Mouse (Mus musculus): ENCODE data around the gene Hoxa4. TPM values are rescaled to one million over a fixed set of nuclear protein-coding genes. Genes with fewer than 3 reads are reported as not detected.

The Hoxa4 gene
- polyA plus RNA-seq, 1 experiment: 2.4 TPM

DNA sequence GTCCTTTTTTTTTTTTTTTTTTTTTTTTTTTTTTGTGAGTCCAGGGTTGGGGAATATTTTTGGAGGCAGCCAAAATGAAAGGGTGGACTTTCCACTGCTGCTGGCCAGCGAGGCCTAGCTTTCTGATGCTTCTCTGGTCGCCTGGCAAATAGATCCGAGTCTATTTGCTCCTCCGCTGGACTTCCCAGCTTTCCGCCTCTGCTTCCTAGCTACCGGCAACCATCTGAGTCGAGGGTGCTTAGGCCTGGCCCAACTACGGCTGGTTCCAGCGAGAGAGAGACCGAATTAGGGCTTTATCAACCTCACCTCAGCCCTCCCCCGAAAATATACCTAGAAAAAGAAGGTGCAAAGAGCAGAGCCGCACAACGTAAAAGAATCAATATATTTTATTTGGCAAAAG is 31.2 kb upstream of the Hoxa4 start:
- peaks cover 87% of the 10 kb centered on the region for H3K27me3 ChIP-seq (ENCODE audit: control insufficient read depth, insufficient read depth, low read length)
- no peak for TF ChIP-seq POLR2A (IDR thresholded peaks at IDR 0.05; ENCODE audit: low read depth, low read length)
- no peak for TF ChIP-seq CTCF (IDR thresholded peaks at IDR 0.05; ENCODE audit: extremely low read depth, insufficient read length, insufficient replicate concordance, low read depth, low read length)
- no peaks in the 10 kb centered on the region for H3K36me3 ChIP-seq (ENCODE audit: control insufficient read depth, insufficient read depth, low read length)
- H3K4me3 ChIP-seq (ENCODE audit: low read depth, low read length): no peak overlapping the region
- peaks cover 9% of the 10 kb centered on the region for H3K4me1 ChIP-seq (ENCODE audit: control insufficient read depth, insufficient read depth, insufficient read length, low read length)
- no peak overlapping the region for H3K27ac ChIP-seq (ENCODE audit: insufficient read depth, low read depth, low read length)
- 38% methylated on average over 13 of the region's 13 CpGs for WGBS

DNA sequence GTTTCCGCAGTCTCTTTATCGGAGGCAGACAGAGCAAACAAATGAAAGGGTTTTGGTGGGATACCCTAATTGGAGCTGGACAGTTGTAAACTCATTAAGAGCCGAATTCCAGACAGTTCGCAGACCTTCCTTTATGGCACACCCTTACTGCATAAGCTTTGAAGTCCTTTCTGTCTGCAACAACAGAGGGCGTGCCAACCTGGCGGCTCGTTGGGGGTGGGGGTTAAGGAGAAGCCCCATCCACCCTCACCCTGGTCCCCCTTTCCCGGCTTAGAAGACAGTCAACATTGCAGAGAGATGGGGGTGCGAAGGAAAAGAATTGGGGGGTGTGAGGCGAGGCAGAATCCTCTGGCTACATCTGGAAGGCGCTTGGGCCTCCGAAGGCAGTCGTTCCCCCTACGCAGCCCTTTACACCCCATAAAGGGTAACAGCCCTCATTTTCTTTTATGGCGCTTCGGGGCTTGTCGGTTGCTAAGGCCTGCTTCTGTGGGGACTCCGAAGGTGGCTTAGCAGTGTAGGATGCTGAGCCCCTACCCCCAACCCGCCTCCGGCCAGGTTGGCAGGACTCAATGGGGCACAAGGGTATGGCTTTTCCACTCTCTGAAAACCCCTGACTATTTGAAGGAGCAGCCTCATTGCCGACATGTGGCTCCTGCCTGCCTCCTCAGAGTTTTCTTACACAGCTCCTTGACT is 30.6 kb upstream of the Hoxa4 start:
- TF ChIP-seq POLR2A (IDR thresholded peaks at IDR 0.05; ENCODE audit: low read depth, low read length): no peak
- no peak for TF ChIP-seq CTCF (IDR thresholded peaks at IDR 0.05; ENCODE audit: extremely low read depth, insufficient read length, insufficient replicate concordance, low read depth, low read length)
- peaks cover 11% of the 10 kb centered on the region for H3K4me1 ChIP-seq (ENCODE audit: control insufficient read depth, insufficient read depth, insufficient read length, low read length)
- H3K27me3 ChIP-seq (ENCODE audit: control insufficient read depth, insufficient read depth, low read length): peaks cover 87% of the 10 kb centered on the region
- WGBS: 21% methylated on average over 21 of the region's 21 CpGs
- no peak overlapping the region for H3K27ac ChIP-seq (ENCODE audit: insufficient read depth, low read depth, low read length)
- peak overlapping the region; percentile 69 for H3K4me3 ChIP-seq (ENCODE audit: low read depth, low read length)
- no peaks in the 10 kb centered on the region for H3K36me3 ChIP-seq (ENCODE audit: control insufficient read depth, insufficient read depth, low read length)

- H3K27me3 ChIP-seq (ENCODE audit: control insufficient read depth, insufficient read depth, low read length): peaks cover 85% of the 10 kb centered on the region
- peak; percentile 99 for TF ChIP-seq CTCF (IDR thresholded peaks at IDR 0.05; ENCODE audit: extremely low read depth, insufficient read length, insufficient replicate concordance, low read depth, low read length)
- TF ChIP-seq POLR2A (IDR thresholded peaks at IDR 0.05; ENCODE audit: low read depth, low read length): no peak
- WGBS: 2% methylated on average over 46 of the region's 46 CpGs
Measured at GRCm38 (mm10) chr6:52221337-52221992, 29.9 kb upstream of the Hoxa4 start, which contains the start of gene Hoxa7. Gene Hoxa7, minus strand, starts transcription at chr6:52221854.

DNA sequence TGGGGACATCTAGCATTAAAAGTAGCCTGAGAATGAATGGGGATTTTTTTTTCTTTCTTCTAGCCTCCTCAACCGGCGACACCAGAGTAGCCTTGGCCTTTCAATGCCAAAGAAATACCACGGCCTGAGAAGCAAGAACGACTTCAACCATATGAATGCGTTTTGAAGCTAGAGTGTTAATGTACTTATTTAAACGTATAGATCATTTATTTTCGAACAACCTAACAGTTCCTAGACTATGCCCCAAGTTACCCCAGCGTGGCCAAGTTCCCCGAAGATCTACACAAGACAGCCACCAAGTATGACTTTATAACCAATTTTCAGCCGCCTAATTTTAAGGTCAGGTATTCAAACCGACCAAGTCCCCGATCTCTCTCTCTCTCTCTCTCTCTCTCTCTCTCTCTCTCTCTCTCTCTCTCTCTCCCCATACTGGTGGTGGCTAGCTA is 29.3 kb upstream of the Hoxa4 start:
- H3K4me1 ChIP-seq (ENCODE audit: control insufficient read depth, insufficient read depth, insufficient read length, low read length): peaks cover 9% of the 10 kb centered on the region
- TF ChIP-seq POLR2A (IDR thresholded peaks at IDR 0.05; ENCODE audit: low read depth, low read length): no peak
- TF ChIP-seq CTCF (IDR thresholded peaks at IDR 0.05; ENCODE audit: extremely low read depth, insufficient read length, insufficient replicate concordance, low read depth, low read length): no peak
- 25% methylated on average over 12 of the region's 12 CpGs for WGBS
- H3K36me3 ChIP-seq (ENCODE audit: control insufficient read depth, insufficient read depth, low read length): no peaks in the 10 kb centered on the region
- peaks cover 85% of the 10 kb centered on the region for H3K27me3 ChIP-seq (ENCODE audit: control insufficient read depth, insufficient read depth, low read length)
- no peak overlapping the region for H3K27ac ChIP-seq (ENCODE audit: insufficient read depth, low read depth, low read length)
- H3K4me3 ChIP-seq (ENCODE audit: low read depth, low read length): peak overlapping the region; percentile 69

More at GRCm38 (mm10) chr6:52221337-52221992, 29.9 kb upstream of the Hoxa4 start, which contains the start of gene Hoxa7:
- Histone ChIP-seq H3K27ac (ENCODE audit: insufficient read depth, low read depth, low read length) (no peak within 1 kb of the TSS), H3K36me3 (ENCODE audit: control insufficient read depth, insufficient read depth, low read length) (no peaks in the 10 kb centered on the region), H3K4me1 (ENCODE audit: control insufficient read depth, insufficient read depth, insufficient read length, low read length) (peaks cover 11% of the 10 kb centered on the region), H3K4me3 (ENCODE audit: low read depth, low read length) (peak within 1 kb of the TSS; percentile 69)

GRCm38 (mm10) chr6:52220003-52220864 is 28.7 kb upstream of the Hoxa4 start:
- WGBS: 46% methylated on average over 32 of the region's 32 CpGs
- no peak overlapping the region for H3K27ac ChIP-seq (ENCODE audit: insufficient read depth, low read depth, low read length)
- peaks cover 84% of the 10 kb centered on the region for H3K27me3 ChIP-seq (ENCODE audit: control insufficient read depth, insufficient read depth, low read length)
- TF ChIP-seq CTCF (IDR thresholded peaks at IDR 0.05; ENCODE audit: extremely low read depth, insufficient read length, insufficient replicate concordance, low read depth, low read length) (no peak), POLR2A (IDR thresholded peaks at IDR 0.05; ENCODE audit: low read depth, low read length) (no peak)
- no peaks in the 10 kb centered on the region for H3K36me3 ChIP-seq (ENCODE audit: control insufficient read depth, insufficient read depth, low read length)
- no peak overlapping the region for H3K4me3 ChIP-seq (ENCODE audit: low read depth, low read length)
- H3K4me1 ChIP-seq (ENCODE audit: control insufficient read depth, insufficient read depth, insufficient read length, low read length): peaks cover 7% of the 10 kb centered on the region

- Histone ChIP-seq H3K27me3 (ENCODE audit: control insufficient read depth, insufficient read depth, low read length) (peaks cover 84% of the 10 kb centered on the region), H3K4me3 (ENCODE audit: low read depth, low read length) (no peak overlapping the region), H3K27ac (ENCODE audit: insufficient read depth, low read depth, low read length) (no peak overlapping the region), H3K36me3 (ENCODE audit: control insufficient read depth, insufficient read depth, low read length) (no peaks in the 10 kb centered on the region), H3K4me1 (ENCODE audit: control insufficient read depth, insufficient read depth, insufficient read length, low read length) (peaks cover 7% of the 10 kb centered on the region)
- 58% methylated on average over 9 of the region's 9 CpGs for WGBS
- TF ChIP-seq POLR2A (IDR thresholded peaks at IDR 0.05; ENCODE audit: low read depth, low read length) (no peak), CTCF (IDR thresholded peaks at IDR 0.05; ENCODE audit: extremely low read depth, insufficient read length, insufficient replicate concordance, low read depth, low read length) (no peak)
Measured at GRCm38 (mm10) chr6:52219234-52219942, 27.8 kb upstream of the Hoxa4 start.

Data from small intestine, adult 2 months (tissue).